Mouse (Mus musculus): ENCODE results near the gene LTO1. TPM values are rescaled to one million over a fixed set of nuclear protein-coding genes. Genes with fewer than 3 reads are reported as not detected.
A peak's percentile ranks its signal among the peaks of the same experiment; 100 is the strongest.

Gene LTO1
- polyA plus RNA-seq, 1 experiment from 2014 or later = 23.7 TPM

DNA sequence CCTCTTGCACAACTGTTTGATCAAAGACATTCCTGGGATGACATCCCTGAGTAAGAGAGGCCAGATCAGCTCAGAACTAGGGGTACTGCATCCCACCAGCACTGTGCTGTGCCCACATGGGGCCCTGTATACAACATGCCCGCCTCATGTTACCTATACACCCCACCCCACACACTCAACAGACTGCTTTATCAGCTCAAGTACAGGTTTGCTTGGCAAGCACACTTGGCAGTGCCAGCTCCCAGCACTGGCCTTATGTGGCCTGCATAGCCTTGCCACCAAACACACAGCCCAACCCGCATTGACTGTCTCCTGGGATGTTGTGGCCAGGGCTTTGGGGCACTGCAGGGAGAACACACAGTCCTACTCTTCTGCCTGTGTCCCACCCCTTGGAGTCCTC is 12.7 kb downstream of the LTO1 start:
- WGBS = 67% methylated on average over 2 of the region's 2 CpGs
- no peak overlapping the region for H3K4me2 ChIP-seq (ENCODE audit: low read depth, low read length)
- no peaks in the 10 kb centered on the region for H3K36me3 ChIP-seq (ENCODE audit: control insufficient read depth, insufficient read depth)
- no peak overlapping the region for H3K9ac ChIP-seq (ENCODE audit: low read length)
- ATAC-seq (replicated peaks; ENCODE audit: extremely low read depth, insufficient read depth, low FRiP score) = no peak
- no peaks in the 10 kb centered on the region for H3K9me3 ChIP-seq (replicated peaks; ENCODE audit: control insufficient read depth, low read length)
- H3K4me1 ChIP-seq (ENCODE audit: control insufficient read depth, insufficient read depth, low read length) = no peaks in the 10 kb centered on the region
- H3K4me3 ChIP-seq (ENCODE audit: low read length) = no peak overlapping the region
- H3K27me3 ChIP-seq (ENCODE audit: control insufficient read depth, insufficient read depth, low read length) = no peaks in the 10 kb centered on the region
- H3K27ac ChIP-seq (ENCODE audit: low read length) = no peak overlapping the region

DNA sequence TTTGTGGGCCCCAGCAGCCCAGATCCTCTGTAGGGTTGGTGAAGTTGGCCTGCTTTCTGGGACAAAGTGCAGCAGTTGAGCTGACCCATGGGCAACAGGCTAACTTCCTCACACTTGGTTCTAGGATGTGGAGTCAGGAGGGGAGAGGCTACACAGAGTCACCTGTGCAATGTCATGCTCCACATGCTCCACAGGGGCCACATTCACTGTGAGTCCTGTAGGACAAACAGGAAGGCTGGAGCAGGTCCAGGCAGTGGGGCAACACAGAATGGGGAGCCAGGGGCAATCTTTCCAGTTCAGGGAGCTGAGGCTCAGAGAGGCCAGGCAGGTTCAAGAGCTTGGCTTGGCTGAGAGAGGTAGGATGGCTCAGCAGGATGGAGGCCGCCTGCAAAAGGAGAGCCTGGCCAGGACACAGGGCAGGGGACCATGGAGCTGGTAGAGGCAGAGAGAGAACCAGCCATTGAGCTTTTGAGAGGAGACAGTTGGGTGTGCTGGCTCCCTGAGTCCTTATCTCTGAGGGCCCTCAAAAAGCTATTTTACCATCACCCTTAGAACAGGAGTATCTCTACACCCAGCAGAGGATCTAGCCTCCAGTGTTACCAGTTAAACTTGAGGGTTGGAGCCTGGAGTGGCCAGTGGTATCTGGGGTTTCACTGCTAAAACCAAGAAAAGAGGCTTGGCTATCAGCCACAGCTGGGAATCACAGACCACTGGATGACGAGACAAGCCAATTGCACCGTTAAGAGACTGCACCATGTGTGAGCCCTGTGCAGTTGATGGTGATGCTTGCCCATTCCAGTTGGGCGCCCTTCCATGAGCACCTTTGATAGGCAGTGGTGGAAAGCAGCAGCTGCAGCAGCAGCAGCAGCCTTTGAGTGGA is 13.3 kb downstream of the LTO1 start:
- WGBS = 57% methylated on average over 4 of the region's 4 CpGs
- Histone ChIP-seq H3K9ac (ENCODE audit: low read length) (no peak overlapping the region), H3K27me3 (ENCODE audit: control insufficient read depth, insufficient read depth, low read length) (no peaks in the 10 kb centered on the region), H3K4me1 (ENCODE audit: control insufficient read depth, insufficient read depth, low read length) (no peaks in the 10 kb centered on the region), H3K27ac (ENCODE audit: low read length) (no peak overlapping the region), H3K4me2 (ENCODE audit: low read depth, low read length) (no peak overlapping the region), H3K4me3 (ENCODE audit: low read length) (no peak overlapping the region), H3K9me3 (replicated peaks; ENCODE audit: control insufficient read depth, low read length) (no peaks in the 10 kb centered on the region), H3K36me3 (ENCODE audit: control insufficient read depth, insufficient read depth) (peaks cover under 1% of the 10 kb centered on the region; the same call in 1 of the 2 replicates)
- ATAC-seq (replicated peaks; ENCODE audit: extremely low read depth, insufficient read depth, low FRiP score) = no peak

DNA sequence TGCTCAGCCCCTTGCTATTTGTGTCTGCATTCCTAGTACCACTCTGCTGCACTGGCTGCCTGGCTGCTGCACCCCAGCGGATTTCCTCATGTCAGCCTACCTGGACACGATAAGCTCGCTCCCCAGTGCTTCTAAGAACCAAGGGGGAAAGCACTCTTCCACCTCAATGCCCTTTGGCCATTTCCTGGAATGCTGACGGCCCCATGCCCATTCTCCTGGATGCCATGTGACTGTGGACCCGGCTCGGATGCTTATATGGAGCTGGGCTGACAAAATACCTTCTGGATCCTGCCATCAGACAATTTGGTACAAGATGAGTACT is 13.9 kb downstream of the LTO1 start:
- no peaks in the 10 kb centered on the region for H3K9me3 ChIP-seq (replicated peaks; ENCODE audit: control insufficient read depth, low read length)
- no peak overlapping the region for H3K27ac ChIP-seq (ENCODE audit: low read length)
- H3K9ac ChIP-seq (ENCODE audit: low read length) = no peak overlapping the region
- no peak overlapping the region for H3K4me3 ChIP-seq (ENCODE audit: low read length)
- WGBS = 55% methylated on average over 6 of the region's 6 CpGs
- H3K4me1 ChIP-seq (ENCODE audit: control insufficient read depth, insufficient read depth, low read length) = no peaks in the 10 kb centered on the region
- no peak for ATAC-seq (replicated peaks; ENCODE audit: extremely low read depth, insufficient read depth, low FRiP score)
- no peak overlapping the region for H3K4me2 ChIP-seq (ENCODE audit: low read depth, low read length)
- peaks cover 5% of the 10 kb centered on the region; the same call in 1 of the 2 replicates for H3K36me3 ChIP-seq (ENCODE audit: control insufficient read depth, insufficient read depth)
- no peaks in the 10 kb centered on the region for H3K27me3 ChIP-seq (ENCODE audit: control insufficient read depth, insufficient read depth, low read length)

DNA sequence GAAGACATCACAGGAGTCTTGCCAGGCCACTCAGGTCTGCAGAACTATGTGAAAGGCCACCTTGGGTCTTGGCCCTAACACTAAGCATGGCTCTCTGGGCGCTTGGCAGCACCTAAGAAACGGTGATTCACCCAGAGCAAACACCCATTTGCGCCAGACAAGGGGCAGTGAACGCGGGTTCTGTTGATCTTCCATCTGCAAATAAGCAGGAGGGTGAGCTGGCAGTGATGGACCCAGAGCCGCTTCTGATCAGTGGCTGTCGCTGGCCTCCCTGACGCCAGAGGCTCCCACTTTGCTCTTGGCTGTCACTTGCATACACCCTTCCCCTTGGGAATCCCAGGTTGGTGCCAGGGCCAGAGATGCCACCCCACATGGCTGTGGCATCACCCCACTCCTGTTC is 14.6 kb downstream of the LTO1 start:
- H3K9ac ChIP-seq (ENCODE audit: low read length) = no peak overlapping the region
- ATAC-seq (replicated peaks; ENCODE audit: extremely low read depth, insufficient read depth, low FRiP score) = no peak
- H3K36me3 ChIP-seq (ENCODE audit: control insufficient read depth, insufficient read depth) = peaks cover 10% of the 10 kb centered on the region; the same call in 1 of the 2 replicates
- no peaks in the 10 kb centered on the region for H3K9me3 ChIP-seq (replicated peaks; ENCODE audit: control insufficient read depth, low read length)
- H3K4me1 ChIP-seq (ENCODE audit: control insufficient read depth, insufficient read depth, low read length) = no peaks in the 10 kb centered on the region
- H3K4me3 ChIP-seq (ENCODE audit: low read length) = no peak overlapping the region
- 73% methylated on average over 8 of the region's 8 CpGs for WGBS
- H3K27me3 ChIP-seq (ENCODE audit: control insufficient read depth, insufficient read depth, low read length) = no peaks in the 10 kb centered on the region
- no peak overlapping the region for H3K27ac ChIP-seq (ENCODE audit: low read length)
- no peak overlapping the region for H3K4me2 ChIP-seq (ENCODE audit: low read depth, low read length)

DNA sequence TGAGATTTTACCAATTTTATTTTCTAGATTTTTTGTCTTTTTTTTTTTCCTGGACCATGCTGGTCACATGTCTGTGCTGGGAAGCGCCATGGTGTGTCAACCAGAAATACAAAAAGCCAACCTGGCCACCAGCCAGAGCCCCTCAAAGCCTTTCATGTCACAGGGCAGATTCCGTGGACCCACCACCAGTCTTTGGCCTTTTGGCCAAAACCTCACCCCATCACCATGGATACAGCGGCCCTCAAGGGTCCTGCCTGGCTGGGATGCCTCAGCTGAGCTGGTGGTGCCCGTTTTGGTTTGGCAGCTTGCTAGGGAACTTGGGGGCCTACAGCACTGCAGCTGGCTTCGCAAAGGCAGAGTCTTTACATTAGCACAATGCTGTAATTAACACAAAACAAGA is 15.0 kb downstream of the LTO1 start:
- H3K4me2 ChIP-seq (ENCODE audit: low read depth, low read length) = no peak overlapping the region
- ATAC-seq (replicated peaks; ENCODE audit: extremely low read depth, insufficient read depth, low FRiP score) = no peak
- WGBS = 76% methylated on average over 5 of the region's 5 CpGs
- no peak overlapping the region for H3K9ac ChIP-seq (ENCODE audit: low read length)
- no peaks in the 10 kb centered on the region for H3K4me1 ChIP-seq (ENCODE audit: control insufficient read depth, insufficient read depth, low read length)
- H3K9me3 ChIP-seq (replicated peaks; ENCODE audit: control insufficient read depth, low read length) = no peaks in the 10 kb centered on the region
- no peak overlapping the region for H3K4me3 ChIP-seq (ENCODE audit: low read length)
- H3K27me3 ChIP-seq (ENCODE audit: control insufficient read depth, insufficient read depth, low read length) = no peaks in the 10 kb centered on the region
- H3K36me3 ChIP-seq (ENCODE audit: control insufficient read depth, insufficient read depth) = peaks cover 14% of the 10 kb centered on the region
- no peak overlapping the region for H3K27ac ChIP-seq (ENCODE audit: low read length)

DNA sequence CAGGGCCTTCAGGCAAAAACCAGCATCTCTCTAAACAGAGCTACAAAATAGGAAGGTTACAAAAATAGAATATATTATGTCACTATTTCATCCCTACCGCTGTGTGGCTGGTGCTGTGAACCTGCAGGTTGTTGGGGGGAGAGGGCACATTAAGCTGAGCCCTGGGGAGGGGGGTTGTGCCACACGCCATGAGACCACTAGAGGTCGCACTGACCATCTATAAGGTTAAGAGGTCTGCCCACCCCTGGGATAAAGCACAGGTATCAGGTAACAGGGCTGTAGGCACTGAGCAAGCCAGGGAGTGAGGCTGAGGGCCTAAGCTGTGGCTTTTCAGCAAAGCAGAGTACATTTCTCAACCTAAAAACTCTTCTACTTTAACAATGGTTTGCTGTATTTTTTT is 16.9 kb downstream of the LTO1 start:
- ATAC-seq (replicated peaks; ENCODE audit: extremely low read depth, insufficient read depth, low FRiP score) = 0 out of 2 replicates have a peak, but pooled peaks have one; percentile 9
- peaks cover 20% of the 10 kb centered on the region for H3K36me3 ChIP-seq (ENCODE audit: control insufficient read depth, insufficient read depth)
- H3K9ac ChIP-seq (ENCODE audit: low read length) = no peak overlapping the region
- H3K27ac ChIP-seq (ENCODE audit: low read length) = no peak overlapping the region
- WGBS = 21% methylated on average over 3 of the region's 3 CpGs
- no peaks in the 10 kb centered on the region for H3K9me3 ChIP-seq (replicated peaks; ENCODE audit: control insufficient read depth, low read length)
- no peaks in the 10 kb centered on the region for H3K27me3 ChIP-seq (ENCODE audit: control insufficient read depth, insufficient read depth, low read length)
- peaks cover 4% of the 10 kb centered on the region; the same call in 1 of the 2 replicates for H3K4me1 ChIP-seq (ENCODE audit: control insufficient read depth, insufficient read depth, low read length)
- no peak overlapping the region for H3K4me2 ChIP-seq (ENCODE audit: low read depth, low read length)
- H3K4me3 ChIP-seq (ENCODE audit: low read length) = no peak overlapping the region

DNA sequence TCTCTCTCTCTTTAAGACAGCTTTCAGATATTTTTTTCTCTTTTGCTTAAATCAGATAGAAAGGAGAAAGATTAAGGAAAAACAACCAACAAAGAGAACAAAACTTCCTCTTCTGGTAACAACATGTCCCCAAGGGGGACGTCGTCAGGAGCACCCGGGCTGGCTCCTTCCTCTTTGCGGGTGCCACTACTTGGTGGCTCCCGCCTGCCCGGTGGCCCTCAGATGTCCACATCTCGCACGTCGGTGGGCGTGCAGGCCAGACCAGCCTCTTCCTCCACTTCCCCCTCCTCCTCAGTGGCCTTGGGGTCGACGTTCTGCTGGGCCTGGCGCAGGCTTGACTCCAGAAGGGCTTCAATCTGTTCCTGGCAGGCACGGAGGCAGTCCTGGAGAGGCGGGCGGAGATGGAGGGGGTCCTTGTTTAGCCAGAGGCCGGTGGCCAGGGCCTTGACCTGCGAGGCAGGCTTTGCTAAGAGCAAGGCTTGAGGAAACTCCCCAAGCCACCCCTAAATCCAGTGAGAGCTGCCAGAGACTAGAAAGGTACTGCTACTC is 17.6 kb downstream of the LTO1 start:
- no peak for ATAC-seq (replicated peaks; ENCODE audit: extremely low read depth, insufficient read depth, low FRiP score)
- Histone ChIP-seq H3K27ac (ENCODE audit: low read length) (no peak overlapping the region), H3K4me1 (ENCODE audit: control insufficient read depth, insufficient read depth, low read length) (peaks cover 6% of the 10 kb centered on the region; the same call in 1 of the 2 replicates), H3K4me2 (ENCODE audit: low read depth, low read length) (no peak overlapping the region), H3K9ac (ENCODE audit: low read length) (no peak overlapping the region), H3K9me3 (replicated peaks; ENCODE audit: control insufficient read depth, low read length) (no peaks in the 10 kb centered on the region), H3K36me3 (ENCODE audit: control insufficient read depth, insufficient read depth) (peaks cover 24% of the 10 kb centered on the region), H3K4me3 (ENCODE audit: low read length) (no peak overlapping the region), H3K27me3 (ENCODE audit: control insufficient read depth, insufficient read depth, low read length) (no peaks in the 10 kb centered on the region)
- 69% methylated on average over 18 of the region's 18 CpGs for WGBS

DNA sequence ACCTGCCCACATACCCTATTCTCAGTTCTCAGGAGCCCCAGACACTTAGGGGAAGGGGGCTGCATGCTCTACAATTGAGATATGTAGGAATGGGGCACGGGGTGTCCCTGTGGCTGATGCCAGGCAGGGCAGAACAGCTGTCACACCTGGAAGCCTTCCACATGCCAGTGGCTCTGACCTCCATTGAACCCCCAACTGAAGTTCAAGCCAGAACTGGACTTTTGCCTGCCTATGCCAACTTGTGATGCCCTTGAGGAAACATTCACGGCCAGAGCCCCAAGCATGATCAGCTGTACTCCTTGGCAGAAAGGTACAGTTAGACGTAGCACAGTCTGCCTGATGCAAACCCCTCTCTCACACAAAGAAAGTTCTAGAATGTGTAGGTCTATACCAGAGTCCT is 18.4 kb downstream of the LTO1 start:
- H3K27me3 ChIP-seq (ENCODE audit: control insufficient read depth, insufficient read depth, low read length) = no peaks in the 10 kb centered on the region
- H3K9ac ChIP-seq (ENCODE audit: low read length) = no peak overlapping the region
- no peak overlapping the region for H3K27ac ChIP-seq (ENCODE audit: low read length)
- no peak overlapping the region for H3K4me3 ChIP-seq (ENCODE audit: low read length)
- no peak overlapping the region for H3K4me2 ChIP-seq (ENCODE audit: low read depth, low read length)
- no peaks in the 10 kb centered on the region for H3K9me3 ChIP-seq (replicated peaks; ENCODE audit: control insufficient read depth, low read length)
- 77% methylated on average over 3 of the region's 3 CpGs for WGBS
- peaks cover 6% of the 10 kb centered on the region; the same call in 1 of the 2 replicates for H3K4me1 ChIP-seq (ENCODE audit: control insufficient read depth, insufficient read depth, low read length)
- peaks cover 24% of the 10 kb centered on the region for H3K36me3 ChIP-seq (ENCODE audit: control insufficient read depth, insufficient read depth)
- ATAC-seq (replicated peaks; ENCODE audit: extremely low read depth, insufficient read depth, low FRiP score) = no peak

DNA sequence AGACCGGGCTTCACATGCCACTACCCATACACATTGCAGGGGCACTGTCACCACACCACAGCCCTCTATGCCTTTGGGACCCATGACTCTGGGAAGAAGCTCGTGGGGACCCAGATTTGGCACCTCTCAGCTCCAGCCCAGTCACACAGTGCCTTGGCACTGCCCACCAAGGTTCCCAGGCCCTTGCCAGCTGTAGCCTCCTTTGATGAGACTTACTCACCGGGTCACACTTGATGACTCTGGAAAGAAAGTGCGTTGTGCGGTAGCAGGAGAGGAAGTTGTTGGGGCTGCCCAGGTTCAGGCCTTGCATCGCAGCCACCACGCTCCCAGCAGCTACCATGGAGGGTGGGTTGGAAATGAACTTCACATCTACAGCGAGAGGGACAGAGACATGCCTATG is 18.9 kb downstream of the LTO1 start:
- 74% methylated on average over 8 of the region's 8 CpGs for WGBS
- H3K36me3 ChIP-seq (ENCODE audit: control insufficient read depth, insufficient read depth) = peaks cover 24% of the 10 kb centered on the region

More for the DNA sequence above, 18.9 kb downstream of the LTO1 start:
- ATAC-seq (replicated peaks; ENCODE audit: extremely low read depth, insufficient read depth, low FRiP score) = no peak
- Histone ChIP-seq H3K4me1 (ENCODE audit: control insufficient read depth, insufficient read depth, low read length) (peaks cover 6% of the 10 kb centered on the region; the same call in 1 of the 2 replicates), H3K4me2 (ENCODE audit: low read depth, low read length) (no peak overlapping the region), H3K9me3 (replicated peaks; ENCODE audit: control insufficient read depth, low read length) (no peaks in the 10 kb centered on the region), H3K27me3 (ENCODE audit: control insufficient read depth, insufficient read depth, low read length) (no peaks in the 10 kb centered on the region), H3K27ac (ENCODE audit: low read length) (no peak overlapping the region), H3K9ac (ENCODE audit: low read length) (no peak overlapping the region), H3K4me3 (ENCODE audit: low read length) (no peak overlapping the region)

All from heart, embryonic 16.5 days (tissue).